Comparison of ENCODE assay signal across 8 mouse cellular contexts in the genomic region with DNA sequence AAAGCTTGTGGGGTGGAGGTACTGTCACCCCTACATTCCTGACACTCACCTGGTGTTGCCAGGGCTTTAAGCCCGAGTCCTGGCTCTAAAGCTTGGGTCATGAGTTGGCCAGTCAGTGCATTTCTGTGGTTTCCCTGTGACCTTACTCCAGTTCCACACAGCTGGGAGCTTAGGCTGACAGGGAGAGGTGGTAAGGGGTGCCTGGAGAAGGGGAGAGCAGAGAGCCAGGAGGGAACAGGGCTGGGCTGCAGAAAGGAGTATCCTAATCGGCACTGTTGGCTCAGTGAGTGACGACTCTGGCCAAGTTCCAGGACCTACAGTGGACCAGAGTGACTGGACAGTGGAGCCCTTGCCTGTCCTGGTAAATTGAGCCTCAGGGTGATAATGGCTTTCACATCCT. TPM values are rescaled to one million over a fixed set of nuclear protein-coding genes. Genes with fewer than 3 reads are reported as not detected.
DNase-seq lines count a peak whose midpoint lies in the region; ATAC-seq lines count a peak whose summit lies in the region.

No protein-coding gene starts in this region.

- no peak for ATAC-seq in forebrain, embryonic 15.5 days (replicated peaks)
- ATAC-seq in hindbrain, embryonic 13.5 days (ENCODE audit: low FRiP score): no peak
- ATAC-seq in liver, embryonic 11.5 days (replicated peaks; ENCODE audit: low FRiP score): no peak

- no peak overlapping the region; the same call in 1 of the 2 replicates for H3K27ac ChIP-seq in forebrain, embryonic 15.5 days (replicated peaks)
- peak overlapping the region; percentile 97; the same call in 1 of the 2 replicates for H3K27ac ChIP-seq in hindbrain, embryonic 13.5 days
- H3K27ac ChIP-seq in liver, embryonic 11.5 days (ENCODE audit: low read depth, low read length): peak overlapping the region; percentile 45

- WGBS in forebrain, embryonic 15.5 days: 34% methylated on average over 3 of the region's 3 CpGs
- WGBS in hindbrain, embryonic 13.5 days: 39% methylated on average over 3 of the region's 3 CpGs
- 33% methylated on average over 3 of the region's 3 CpGs for WGBS in liver, embryonic 11.5 days

- no peaks in the 10 kb centered on the region for H3K36me3 ChIP-seq in forebrain, embryonic 15.5 days
- H3K36me3 ChIP-seq in hindbrain, embryonic 13.5 days: peaks cover 15% of the 10 kb centered on the region
- H3K36me3 ChIP-seq in liver, embryonic 11.5 days (ENCODE audit: control insufficient read depth, insufficient read depth, low read length): no peaks in the 10 kb centered on the region; the same call in 1 of the 2 replicates

- no peaks in the 10 kb centered on the region for H3K9me3 ChIP-seq in forebrain, embryonic 15.5 days
- no peaks in the 10 kb centered on the region for H3K9me3 ChIP-seq in hindbrain, embryonic 13.5 days
- H3K9me3 ChIP-seq in liver, embryonic 11.5 days (ENCODE audit: control insufficient read depth, low read length): no peaks in the 10 kb centered on the region

- H3K4me2 ChIP-seq in forebrain, embryonic 15.5 days (replicated peaks): peak overlapping the region; percentile 70
- H3K4me2 ChIP-seq in hindbrain, embryonic 13.5 days: peak overlapping the region; percentile 81
- H3K4me2 ChIP-seq in liver, embryonic 11.5 days: peak overlapping the region; percentile 99

- peaks cover 4% of the 10 kb centered on the region; the same call in 1 of the 2 replicates for H3K27me3 ChIP-seq in forebrain, embryonic 15.5 days
- H3K27me3 ChIP-seq in hindbrain, embryonic 13.5 days: peaks cover 12% of the 10 kb centered on the region
- H3K27me3 ChIP-seq in liver, embryonic 11.5 days (replicated peaks; ENCODE audit: control insufficient read depth, insufficient read depth, low read length): peaks cover 5% of the 10 kb centered on the region; the same call in 1 of the 2 replicates

- peak; percentile 84 for DNase-seq in 3T3-L1 (ENCODE audit: low read depth, low spot score)
- peak; percentile 76 for DNase-seq in adrenal gland, adult 2 months
- DNase-seq in liver, embryonic 11.5 days (ENCODE audit: low spot score): no peak
- DNase-seq in skeletal muscle tissue, adult 2 months (ENCODE audit: low read depth, low spot score): peak; percentile 43
- no peak for DNase-seq in thymus, postnatal 14 days
- no peak for DNase-seq in spleen, postnatal 10 days (ENCODE audit: low spot score in 2 of 2)

- peaks cover 23% of the 10 kb centered on the region for H3K4me1 ChIP-seq in forebrain, embryonic 15.5 days
- peaks cover 27% of the 10 kb centered on the region for H3K4me1 ChIP-seq in hindbrain, embryonic 13.5 days (replicated peaks)
- peaks cover 14% of the 10 kb centered on the region for H3K4me1 ChIP-seq in liver, embryonic 11.5 days (replicated peaks; ENCODE audit: control insufficient read depth, insufficient read depth, low read length)

- H3K4me3 ChIP-seq in forebrain, embryonic 15.5 days: no peak overlapping the region
- H3K4me3 ChIP-seq in hindbrain, embryonic 13.5 days: peak overlapping the region; percentile 82; the same call in 1 of the 2 replicates
- peak overlapping the region; percentile 78 for H3K4me3 ChIP-seq in liver, embryonic 11.5 days (ENCODE audit: low read depth, low read length)

- H3K9ac ChIP-seq in forebrain, embryonic 15.5 days (replicated peaks): no peak overlapping the region
- H3K9ac ChIP-seq in hindbrain, embryonic 13.5 days: peak overlapping the region; percentile 90
- H3K9ac ChIP-seq in liver, embryonic 11.5 days (ENCODE audit: low read depth, low read length): peak overlapping the region; percentile 8; the same call in 1 of the 2 replicates

RNA-seq across cellular contexts. Expression of gene Tmem86a, which starts 1.9 kb away (rescaled TPM):
- 10 to 100 TPM; 17.9 to 61.5 TPM for total RNA-seq in adrenal gland, adult 2 months (2021)
- polyA plus RNA-seq in adrenal gland, adult 2 months (2012; rRNA removed): 93.2 and 164 TPM in 2 replicates
- 25.4 and 25.7 TPM in 2 replicates for polyA plus RNA-seq in forebrain, embryonic 15.5 days (2015; fragmentation: Nextera tagmentation; extraction: Ambion mirVana)
- 24.4 and 27.1 TPM in 2 replicates for polyA plus RNA-seq in hindbrain, embryonic 13.5 days (2015; fragmentation: Nextera tagmentation; extraction: Ambion mirVana)
- polyA plus RNA-seq in liver, embryonic 11.5 days (2014; fragmentation: Nextera tagmentation; extraction: Ambion mirVana): 23.3 and 24.2 TPM in 2 replicates

RNA-seq across cellular contexts. Expression of gene Spty2d1, which starts 44.1 kb away (rescaled TPM):
- 10 to 100 TPM; 16.6 to 20.5 TPM for total RNA-seq in adrenal gland, adult 2 months (2021)
- 2.7 and 4.4 TPM in 2 replicates for polyA plus RNA-seq in adrenal gland, adult 2 months (2012; rRNA removed)
- 11.5 and 12.2 TPM in 2 replicates for polyA plus RNA-seq in forebrain, embryonic 15.5 days (2015; fragmentation: Nextera tagmentation; extraction: Ambion mirVana)
- polyA plus RNA-seq in hindbrain, embryonic 13.5 days (2015; fragmentation: Nextera tagmentation; extraction: Ambion mirVana): 8.9 and 9.8 TPM in 2 replicates
- 21.4 and 25.3 TPM in 2 replicates for polyA plus RNA-seq in liver, embryonic 11.5 days (2014; fragmentation: Nextera tagmentation; extraction: Ambion mirVana)

Comparison
In these comparisons a context has a peak if more than half of its experiments do, and no peak if none do; other contexts are left out.
1. DNase-seq: peak in 3T3-L1 (single experiment), adrenal gland, adult 2 months (single experiment) and skeletal muscle tissue, adult 2 months (single experiment); none in liver, embryonic 11.5 days (single experiment), thymus, postnatal 14 days (single experiment) and spleen, postnatal 10 days (0 of 2).
2. Peak in every context shown above with its lines, with median percentiles within 50 percentile points of each other: H3K4me2 ChIP-seq.